Mouse (Mus musculus) cerebellum, adult 9-10 months (tissue): ENCODE measurements at regions not wholly inside any gene's neighbourhood (a gene's known extent, or its start where the extent isn't known, plus 50 kb on each side); places are given as distances from the start of the nearest gene placed in this dataset.

Source experiments
- DNase-seq: peaks from one replicate; pipeline ENCODE4 v3.0.0; 2022

- DNase-seq: no peak
Observed at GRCm38 (mm10) chrX:97434327-97434726, 57.3 kb upstream of the Eda2r start.

- peak; percentile 47 for DNase-seq
Observed at GRCm38 (mm10) chrX:97431391-97431803, 54.4 kb upstream of the Eda2r start.
